Mouse (Mus musculus) c-Kit-positive CD71-negative TER-119-negative erythroid progenitor cells, embryonic 14.5 days (primary cell): ENCODE data around the gene Kndc1.

ENCODE experiments used
- DNase-seq: peaks from one replicate; pipeline ENCODE4 v3.0.0-alpha.2; 2013; ENCODE audit warnings: low read depth

Kndc1 gene

DNA sequence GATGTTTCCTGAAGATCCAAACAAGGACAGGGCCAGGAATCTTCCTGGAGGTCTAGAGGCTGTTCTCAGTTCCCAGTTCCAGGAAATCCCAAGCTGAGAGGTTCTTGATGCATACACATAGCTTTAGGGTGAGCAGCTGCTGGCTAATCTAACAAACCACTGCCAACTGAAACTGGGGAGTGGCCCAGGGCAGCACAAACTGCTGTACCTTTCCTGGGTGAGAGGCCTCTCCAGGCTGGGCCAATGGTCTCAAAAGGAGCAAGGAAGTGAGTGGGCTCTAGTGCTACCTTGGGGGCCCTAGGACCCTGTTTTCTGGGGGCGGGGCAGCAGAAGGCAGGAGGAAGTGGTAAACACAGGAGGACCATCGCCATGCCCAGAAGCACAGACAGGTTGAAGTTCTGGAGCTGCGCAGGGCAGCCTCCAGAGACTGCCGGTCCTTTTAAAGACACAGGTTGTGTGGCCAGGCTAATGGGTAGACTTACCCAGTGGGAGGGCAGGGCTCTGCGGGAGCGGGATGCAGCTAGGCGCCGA, 96.4 kb downstream of the Kndc1 start:
- no peak for DNase-seq
